Mouse (Mus musculus) heart, adult 18-20 months (tissue): ENCODE measurements around the gene Arl8a. TPM values are rescaled to one million over a fixed set of nuclear protein-coding genes. Genes with fewer than 3 reads are reported as not detected.
"Not testable (repeated sequence)": the region's sequence is repeated elsewhere in the genome, so short reads cannot be mapped to it uniquely, and the experiment has no call there.

ENCODE experiments used
- DNase-seq, 2 experiments: peaks; one replicate each; pipeline ENCODE4 v3.0.0; 2021 to 2022; ENCODE audit warnings: mixed read lengths in 1 of 2
- total RNA-seq, 2 experiments: library from RNA; stranded (reverse); gene quantifications; 2 replicates each; pipeline ENCODE4 v1.2.3; 2021

Gene Arl8a
- total RNA-seq, 2 experiments from 2014 or later: 21.8 to 22.0 TPM

GRCm38 (mm10) chr1:135169556-135170224, 23.1 kb downstream of the Arl8a start:
- DNase-seq: peak; percentile 45 to 47

DNA sequence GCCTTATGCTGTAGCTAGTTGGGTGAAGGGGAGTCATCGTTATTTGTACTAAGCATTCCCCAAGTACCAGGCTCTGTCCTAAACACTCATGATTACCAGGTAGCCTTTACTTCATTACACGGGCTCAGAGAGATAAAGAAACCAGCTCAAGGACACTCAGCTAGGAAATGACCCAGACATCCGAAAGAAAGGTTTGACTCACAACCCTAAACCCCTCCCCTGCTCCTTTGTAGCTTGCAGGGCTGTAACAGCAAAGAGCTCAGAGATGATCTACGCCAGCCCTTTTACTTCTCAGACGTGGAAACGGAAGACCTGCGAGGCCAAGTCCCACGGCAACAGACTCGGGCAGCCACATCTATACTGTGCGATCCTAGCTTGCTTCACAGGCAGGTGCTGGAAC, 23.7 kb downstream of the Arl8a start:
- DNase-seq: no peak

GRCm38 (mm10) chr1:135171202-135171601, 24.6 kb downstream of the Arl8a start:
- no peak for DNase-seq

GRCm38 (mm10) chr1:135171984-135172383, 25.4 kb downstream of the Arl8a start:
- DNase-seq: peak; percentile 66 to 77

DNA sequence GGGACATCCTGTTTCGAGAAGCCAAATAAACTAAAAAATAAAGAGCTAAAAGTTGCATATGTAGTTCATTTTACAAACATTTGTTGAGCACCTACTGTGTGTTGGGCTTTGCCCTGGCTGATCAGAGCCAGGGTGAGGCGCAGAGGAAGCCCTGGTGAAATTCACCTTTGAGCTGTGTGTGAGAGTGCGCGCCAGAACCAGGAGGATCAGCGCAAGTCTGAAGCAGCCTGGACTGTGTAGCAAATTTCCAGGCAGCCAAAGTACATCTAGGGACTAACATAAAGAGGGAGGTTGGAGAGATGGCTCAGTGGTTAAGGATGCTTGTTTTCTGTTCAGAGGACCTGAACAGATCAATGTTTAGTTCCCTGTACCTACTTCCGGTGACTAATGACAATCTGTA, 26.7 kb downstream of the Arl8a start:
- no peak for DNase-seq

DNA sequence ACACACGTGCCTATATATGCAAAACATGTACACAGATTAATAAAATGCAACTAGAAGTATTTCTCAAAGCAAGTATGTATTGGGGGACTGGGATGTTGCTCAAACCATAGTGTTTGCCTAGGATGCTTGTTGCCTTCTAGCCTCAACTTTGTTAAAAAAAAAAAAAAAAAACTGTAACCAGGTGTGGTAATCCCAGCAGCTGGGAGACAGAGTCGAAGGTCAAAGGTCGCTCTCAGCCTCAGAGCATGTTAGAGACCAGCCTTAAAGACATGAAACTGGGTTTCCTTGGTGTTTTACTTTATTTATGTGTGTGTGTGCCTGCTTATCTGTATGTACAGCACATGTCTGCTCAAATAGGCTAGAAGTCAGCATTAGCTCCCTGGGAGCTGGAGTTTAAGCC, 28.6 kb downstream of the Arl8a start:
- no peak for DNase-seq

GRCm38 (mm10) chr1:135177724-135178123, 31.1 kb downstream of the Arl8a start:
- DNase-seq: no peak

- no peak for DNase-seq
Measured at GRCm38 (mm10) chr1:135178863-135179262, 32.2 kb downstream of the Arl8a start.

DNA sequence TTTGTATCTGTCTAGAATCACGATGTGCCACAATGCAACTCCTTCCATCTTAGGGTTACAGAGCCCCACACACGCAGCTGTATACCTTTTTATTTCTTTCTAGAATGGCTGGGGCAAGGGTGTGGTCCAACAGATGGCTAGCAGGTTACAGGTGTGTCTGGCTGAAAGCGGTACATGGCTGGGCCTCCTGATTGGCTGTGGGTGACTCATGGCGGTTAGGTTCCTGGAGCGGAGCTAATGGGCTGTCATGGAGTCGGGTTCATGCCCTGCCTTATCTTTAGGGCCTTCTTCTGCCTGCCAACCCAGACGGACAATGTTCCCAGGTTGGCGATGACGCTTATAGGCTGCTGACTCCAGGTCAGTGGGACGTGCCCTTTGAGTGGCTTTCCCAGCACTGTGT, 34.2 kb downstream of the Arl8a start:
- DNase-seq: no peak

- DNase-seq: no peak
Measured at GRCm38 (mm10) chr1:135181275-135181674, 34.7 kb downstream of the Arl8a start.

DNA sequence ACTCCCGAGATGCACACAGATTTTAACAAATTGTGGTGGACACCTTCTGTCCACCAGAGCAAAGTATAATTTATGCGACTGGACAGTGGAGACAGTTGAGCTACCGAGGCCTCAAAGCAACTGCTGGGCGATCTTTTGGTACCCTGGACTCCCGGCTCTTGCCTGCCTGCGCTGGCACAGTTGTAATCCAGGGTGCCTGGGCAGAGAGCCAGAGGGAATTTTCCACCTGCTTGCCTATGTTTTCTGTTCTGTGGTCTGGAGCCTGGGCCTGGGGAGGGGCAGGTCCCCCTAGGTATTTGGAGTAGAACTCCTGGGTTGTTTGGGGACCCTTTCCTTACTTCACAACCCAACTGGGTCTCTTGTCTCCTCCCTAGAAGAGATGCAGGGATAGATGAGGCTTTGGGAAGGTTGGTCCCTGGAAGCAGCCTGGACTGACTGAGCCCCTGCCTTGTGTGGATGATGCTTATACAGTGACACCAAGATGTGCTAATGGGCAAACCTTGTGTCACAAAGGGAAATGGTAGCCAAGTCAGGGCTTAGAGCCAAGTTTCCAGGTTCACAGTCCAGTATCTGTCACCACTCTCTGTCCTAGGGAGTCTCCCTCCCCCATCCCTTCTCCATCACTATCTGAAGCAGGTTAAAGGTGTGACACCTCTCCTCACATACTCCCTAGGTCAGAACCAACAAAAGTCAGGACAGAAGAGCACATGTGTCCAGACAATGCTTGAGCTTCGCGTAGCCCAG, 35.4 kb downstream of the Arl8a start:
- DNase-seq: no peak

- DNase-seq: no peak
Measured at GRCm38 (mm10) chr1:135182975-135183374, 36.4 kb downstream of the Arl8a start.

DNA sequence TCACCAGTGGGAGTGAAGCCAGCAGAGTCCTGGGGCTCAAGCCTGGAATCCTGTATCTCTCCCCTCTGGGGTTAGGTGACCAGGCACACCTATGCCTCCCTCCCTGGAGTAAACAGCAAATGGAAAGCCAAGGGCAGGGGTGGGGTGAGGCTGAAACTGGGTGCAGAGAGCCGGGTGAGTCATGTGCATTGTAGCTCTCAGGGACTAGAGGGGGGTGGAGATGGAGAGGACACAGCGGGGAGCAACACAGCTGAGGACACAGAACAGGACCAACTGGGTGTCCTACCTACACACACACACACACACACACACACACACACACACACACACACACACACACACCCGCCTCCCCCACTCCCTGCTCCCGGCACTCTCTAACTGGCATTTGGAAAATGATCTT, 36.8 kb downstream of the Arl8a start:
- DNase-seq: no peak

GRCm38 (mm10) chr1:135183941-135184570, 37.4 kb downstream of the Arl8a start:
- no peak for DNase-seq

DNA sequence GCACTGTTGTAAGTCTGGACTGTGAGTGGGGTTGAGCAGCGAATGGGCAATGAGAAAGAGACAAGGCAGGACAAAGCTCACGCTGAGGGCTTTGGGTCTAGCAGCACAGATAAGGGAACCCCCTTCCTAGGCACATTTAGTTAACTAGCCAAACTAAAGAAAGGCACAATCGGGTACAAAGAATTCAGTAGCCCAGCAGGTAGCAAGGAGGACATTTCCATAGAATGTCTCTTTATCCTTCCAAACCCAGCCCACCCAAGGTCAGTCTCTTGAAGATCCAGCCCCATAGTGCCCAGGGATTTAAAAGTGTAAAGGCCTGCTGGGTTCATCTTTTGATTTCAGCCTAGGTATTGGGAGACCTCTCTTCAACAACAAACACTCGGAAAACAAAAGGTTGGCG, 39.3 kb downstream of the Arl8a start:
- no peak for DNase-seq

- no peak for DNase-seq
Measured at GRCm38 (mm10) chr1:135186427-135186826, 39.8 kb downstream of the Arl8a start.

DNA sequence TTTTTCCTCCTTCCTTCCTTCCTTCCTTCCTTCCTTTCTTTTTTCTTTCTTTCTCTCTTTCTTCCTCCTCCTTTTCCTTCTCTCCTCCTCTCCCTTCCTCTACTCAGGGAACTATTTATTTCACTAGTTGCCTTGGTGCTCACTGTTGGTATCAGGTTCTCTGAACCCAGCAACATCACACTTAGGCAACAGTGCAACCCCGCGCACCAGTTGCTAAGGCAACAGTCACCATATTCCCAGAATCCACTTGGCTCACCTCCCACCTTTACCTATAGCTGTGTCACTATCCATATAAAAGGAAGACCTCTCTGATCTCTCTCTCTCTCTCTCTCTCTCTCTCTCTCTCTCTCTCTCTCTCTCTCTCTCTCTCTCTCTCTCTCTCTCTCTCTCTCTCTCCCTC, 40.4 kb downstream of the Arl8a start:
- not testable (repeated sequence) for DNase-seq

- DNase-seq: peak; percentile 70 to 78
Measured at GRCm38 (mm10) chr1:135188197-135188596, 41.6 kb downstream of the Arl8a start.

- no peak for DNase-seq
Measured at GRCm38 (mm10) chr1:135189186-135189585, 42.6 kb downstream of the Arl8a start.

- DNase-seq: not testable (repeated sequence)
Measured at GRCm38 (mm10) chr1:135194335-135194734, 47.7 kb downstream of the Arl8a start.

- peak; percentile 54 to 75 for DNase-seq
Measured at GRCm38 (mm10) chr1:135195907-135196440, 49.4 kb downstream of the Arl8a start.

DNA sequence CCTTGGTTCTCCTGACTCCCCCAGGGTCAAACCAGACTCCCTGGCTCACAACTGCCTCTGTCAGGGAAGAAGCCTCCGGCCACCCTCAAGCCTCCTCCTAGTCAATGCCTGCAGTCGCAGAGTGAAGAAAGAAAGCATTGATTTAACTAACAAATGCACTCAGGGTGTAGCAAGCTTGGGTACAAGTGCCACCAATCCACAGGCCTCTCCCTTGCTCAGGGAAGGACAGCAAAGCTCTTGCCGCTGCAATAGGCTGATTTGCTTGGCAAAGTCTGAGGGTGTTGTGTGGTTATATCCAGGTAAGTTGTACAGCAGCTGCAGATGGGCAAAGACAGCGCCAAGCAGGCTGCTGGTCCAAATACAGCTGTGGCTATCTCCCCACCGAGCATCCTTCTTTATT, 51.8 kb downstream of the Arl8a start:
- DNase-seq: no peak
